Mouse (Mus musculus) G1E (cell line): Measurements from ENCODE around the gene Dmd.

Source experiments
- CTCF ChIP-seq: IDR thresholded peaks from 2 replicates; pipeline ENCODE4 v1.5.1; 2012; ENCODE audit warnings: low read depth, low read length, inconsistent platforms, mixed read lengths
- GATA1 ChIP-seq: IDR thresholded peaks from 2 replicates; pipeline ENCODE4 v1.6.1; 2012; ENCODE audit warnings: borderline replicate concordance, low read length, inconsistent platforms, mixed read lengths
- GATA2 ChIP-seq: IDR thresholded peaks from 2 replicates; pipeline ENCODE4 v1.6.1; 2012; ENCODE audit warnings: low read depth, low read length, inconsistent platforms, borderline replicate concordance
- POLR2AphosphoS5 ChIP-seq: IDR thresholded peaks from 2 replicates; pipeline ENCODE4 v1.6.1; 2012; ENCODE audit warnings: low read depth, low read length, inconsistent platforms; ENCODE audit not compliant: insufficient replicate concordance
- TAL1 ChIP-seq: conservative IDR thresholded peaks from 2 replicates; pipeline ENCODE4 v1.6.1; 2012; ENCODE audit warnings: low read depth, low read length, inconsistent platforms, mixed read lengths

DNA sequence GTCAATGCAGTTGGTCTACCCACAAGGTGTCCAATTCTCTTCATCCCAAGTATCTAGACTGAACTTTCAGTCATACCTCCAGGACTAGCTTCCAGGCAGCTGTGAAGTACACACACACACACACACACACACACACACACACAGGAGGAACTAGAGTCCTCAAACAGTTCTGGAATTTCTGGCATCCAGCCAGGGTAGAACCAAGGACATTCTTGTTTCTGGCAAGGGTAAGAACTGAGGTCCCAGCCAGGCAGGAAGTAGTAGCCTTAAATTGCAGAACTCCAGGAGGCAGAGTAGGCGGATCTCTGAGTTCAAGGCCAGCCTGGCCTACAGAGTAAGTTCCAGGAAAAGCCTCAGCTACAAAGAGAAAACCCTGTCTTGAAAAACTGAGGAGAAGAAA is 2128.2 kb downstream of the Dmd start:
- no peak for TF ChIP-seq CTCF
- no peak for TF ChIP-seq GATA1
- TF ChIP-seq TAL1: no peak
- no peak for TF ChIP-seq POLR2AphosphoS5
- TF ChIP-seq GATA2: no peak
